Mouse (Mus musculus) brain, embryonic 14.5 days (tissue): ENCODE results near the gene Apobec4.

Experiments used
- CTCF ChIP-seq: fragments of 200-500 bp; IDR thresholded peaks from 2 replicates; pipeline ENCODE4 v1.5.1; 2012; ENCODE audit warnings: inconsistent platforms, mild to moderate bottlenecking, moderate library complexity, borderline replicate concordance; ENCODE audit not compliant: insufficient read depth, insufficient read length; ENCODE audit errors: extremely low read depth
- POLR2A ChIP-seq: fragments of 200-500 bp; IDR thresholded peaks from 2 replicates; pipeline ENCODE4 v1.6.1; 2012; ENCODE audit warnings: mild to moderate bottlenecking, inconsistent platforms, borderline replicate concordance; ENCODE audit not compliant: poor library complexity, insufficient read depth, insufficient read length, severe bottlenecking; ENCODE audit errors: extremely low read depth

DNA sequence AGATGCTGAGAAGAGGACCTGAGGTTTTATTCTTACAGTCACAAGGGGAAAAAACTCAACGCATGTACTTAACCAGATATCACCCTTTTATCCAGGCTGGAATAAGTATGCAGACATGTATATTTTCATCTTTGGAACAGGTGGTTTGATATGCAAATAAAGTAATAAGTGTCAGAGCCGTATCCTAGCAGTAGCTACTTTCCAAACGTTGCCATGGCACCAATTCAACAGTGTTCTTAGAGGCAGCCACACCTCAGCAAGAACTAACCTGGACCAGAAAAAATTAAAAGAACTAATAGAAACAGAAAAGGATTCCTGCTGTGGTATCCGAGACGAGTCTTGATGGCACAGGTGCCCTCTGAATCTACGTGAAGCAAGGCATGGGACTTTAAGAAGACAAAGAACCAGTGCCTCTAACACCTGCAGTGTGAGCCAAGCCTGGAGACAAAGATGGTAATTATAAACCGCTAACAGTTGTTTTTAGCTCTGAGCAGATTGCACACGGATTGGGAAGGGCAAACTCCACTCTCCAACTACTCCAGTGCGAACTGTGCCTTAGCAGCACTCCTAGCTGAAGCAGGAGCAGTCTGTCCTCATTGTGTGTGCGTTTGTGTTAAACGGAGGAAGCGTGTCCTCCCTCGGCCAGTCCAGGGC lies at the start of gene Apobec4:
- TF ChIP-seq POLR2A (no peak), CTCF (no peak)
